Mouse (Mus musculus): ENCODE measurements at regions not wholly inside any gene's neighbourhood (a gene's known extent, or its start where the extent isn't known, plus 50 kb on each side); places are given as distances from the start of the nearest gene placed in this dataset.

- WGBS: 91% methylated on average over 12 of the region's 12 CpGs
- Histone ChIP-seq H3K36me3 (ENCODE audit: control insufficient read depth, insufficient read depth) (no peaks in the 10 kb centered on the region), H3K4me2 (replicated peaks; ENCODE audit: low read depth) (no peak overlapping the region), H3K4me1 (replicated peaks; ENCODE audit: control insufficient read depth, insufficient read depth, low read length) (no peaks in the 10 kb centered on the region), H3K9me3 (ENCODE audit: control insufficient read depth) (no peaks in the 10 kb centered on the region), H3K4me3 (ENCODE audit: low read depth, low read length) (no peak overlapping the region), H3K27ac (ENCODE audit: low read depth, low read length) (no peak overlapping the region), H3K27me3 (replicated peaks; ENCODE audit: control insufficient read depth, insufficient read depth, low read length) (no peaks in the 10 kb centered on the region), H3K9ac (ENCODE audit: low read depth, low read length) (no peak overlapping the region)
- ATAC-seq: no peak
- TF ChIP-seq CTCF (IDR thresholded peaks at IDR 0.05; ENCODE audit: low read depth): no peak
Observed at GRCm38 (mm10) chr6:31117666-31118065, 158.8 kb upstream of the Klf14 start.

- no peaks in the 10 kb centered on the region for H3K27me3 ChIP-seq (replicated peaks; ENCODE audit: control insufficient read depth, insufficient read depth, low read length)
- no peaks in the 10 kb centered on the region for H3K9me3 ChIP-seq (ENCODE audit: control insufficient read depth)
- H3K9ac ChIP-seq (ENCODE audit: low read depth, low read length): no peak overlapping the region
- H3K27ac ChIP-seq (ENCODE audit: low read depth, low read length): no peak overlapping the region
- ATAC-seq: no peak
- no peaks in the 10 kb centered on the region for H3K4me1 ChIP-seq (replicated peaks; ENCODE audit: control insufficient read depth, insufficient read depth, low read length)
- H3K4me3 ChIP-seq (ENCODE audit: low read depth, low read length): no peak overlapping the region
- H3K4me2 ChIP-seq (replicated peaks; ENCODE audit: low read depth): no peak overlapping the region
- no peaks in the 10 kb centered on the region for H3K36me3 ChIP-seq (ENCODE audit: control insufficient read depth, insufficient read depth)
- TF ChIP-seq CTCF (IDR thresholded peaks at IDR 0.05; ENCODE audit: low read depth): no peak
- WGBS: 59% methylated on average over 8 of the region's 8 CpGs
Observed at GRCm38 (mm10) chr6:31121008-31121407, 162.1 kb upstream of the Klf14 start.

- H3K4me3 ChIP-seq (ENCODE audit: low read depth, low read length): no peak overlapping the region
- H3K27ac ChIP-seq (ENCODE audit: low read depth, low read length): no peak overlapping the region
- 80% methylated on average over 5 of the region's 5 CpGs for WGBS
- no peak overlapping the region for H3K9ac ChIP-seq (ENCODE audit: low read depth, low read length)
- H3K4me1 ChIP-seq (replicated peaks; ENCODE audit: control insufficient read depth, insufficient read depth, low read length): no peaks in the 10 kb centered on the region
- no peak for ATAC-seq
- no peak for TF ChIP-seq CTCF (IDR thresholded peaks at IDR 0.05; ENCODE audit: low read depth)
- no peaks in the 10 kb centered on the region for H3K9me3 ChIP-seq (ENCODE audit: control insufficient read depth)
- H3K4me2 ChIP-seq (replicated peaks; ENCODE audit: low read depth): no peak overlapping the region
- H3K36me3 ChIP-seq (ENCODE audit: control insufficient read depth, insufficient read depth): no peaks in the 10 kb centered on the region
- no peaks in the 10 kb centered on the region for H3K27me3 ChIP-seq (replicated peaks; ENCODE audit: control insufficient read depth, insufficient read depth, low read length)
Observed at GRCm38 (mm10) chr6:31122895-31123294, 164.0 kb upstream of the Klf14 start.

- Histone ChIP-seq H3K27me3 (replicated peaks; ENCODE audit: control insufficient read depth, insufficient read depth, low read length) (no peaks in the 10 kb centered on the region), H3K4me1 (replicated peaks; ENCODE audit: control insufficient read depth, insufficient read depth, low read length) (no peaks in the 10 kb centered on the region), H3K36me3 (ENCODE audit: control insufficient read depth, insufficient read depth) (no peaks in the 10 kb centered on the region), H3K4me2 (replicated peaks; ENCODE audit: low read depth) (no peak overlapping the region), H3K4me3 (ENCODE audit: low read depth, low read length) (no peak overlapping the region), H3K9me3 (ENCODE audit: control insufficient read depth) (no peaks in the 10 kb centered on the region), H3K9ac (ENCODE audit: low read depth, low read length) (no peak overlapping the region), H3K27ac (ENCODE audit: low read depth, low read length) (no peak overlapping the region)
- no peak for TF ChIP-seq CTCF (IDR thresholded peaks at IDR 0.05; ENCODE audit: low read depth)
- ATAC-seq: no peak
- WGBS: 79% methylated on average over 4 of the region's 4 CpGs
Observed at GRCm38 (mm10) chr6:31123342-31123990, 164.6 kb upstream of the Klf14 start.

- WGBS: 64% methylated on average over 6 of the region's 6 CpGs
- no peak for TF ChIP-seq CTCF (IDR thresholded peaks at IDR 0.05; ENCODE audit: low read depth)
- H3K4me3 ChIP-seq (ENCODE audit: low read depth, low read length): no peak overlapping the region
Observed at GRCm38 (mm10) chr6:31124076-31124475, 165.2 kb upstream of the Klf14 start.

GRCm38 (mm10) chr6:31124872-31125271 is 166.0 kb upstream of the Klf14 start:
- H3K27me3 ChIP-seq (replicated peaks; ENCODE audit: control insufficient read depth, insufficient read depth, low read length): no peaks in the 10 kb centered on the region
- WGBS: 92% methylated on average over 4 of the region's 4 CpGs
- no peak overlapping the region for H3K4me3 ChIP-seq (ENCODE audit: low read depth, low read length)
- no peak for TF ChIP-seq CTCF (IDR thresholded peaks at IDR 0.05; ENCODE audit: low read depth)
- H3K27ac ChIP-seq (ENCODE audit: low read depth, low read length): no peak overlapping the region
- H3K4me2 ChIP-seq (replicated peaks; ENCODE audit: low read depth): no peak overlapping the region
- H3K9me3 ChIP-seq (ENCODE audit: control insufficient read depth): no peaks in the 10 kb centered on the region
- no peaks in the 10 kb centered on the region; the same call in 1 of the 2 replicates for H3K4me1 ChIP-seq (replicated peaks; ENCODE audit: control insufficient read depth, insufficient read depth, low read length)
- ATAC-seq: no peak
- no peak overlapping the region for H3K9ac ChIP-seq (ENCODE audit: low read depth, low read length)
- no peaks in the 10 kb centered on the region for H3K36me3 ChIP-seq (ENCODE audit: control insufficient read depth, insufficient read depth)

More at GRCm38 (mm10) chr6:31124076-31124475, 165.2 kb upstream of the Klf14 start:
- Histone ChIP-seq H3K9me3 (ENCODE audit: control insufficient read depth) (no peaks in the 10 kb centered on the region), H3K27ac (ENCODE audit: low read depth, low read length) (no peak overlapping the region), H3K36me3 (ENCODE audit: control insufficient read depth, insufficient read depth) (no peaks in the 10 kb centered on the region), H3K9ac (ENCODE audit: low read depth, low read length) (no peak overlapping the region), H3K4me2 (replicated peaks; ENCODE audit: low read depth) (no peak overlapping the region), H3K4me1 (replicated peaks; ENCODE audit: control insufficient read depth, insufficient read depth, low read length) (no peaks in the 10 kb centered on the region), H3K27me3 (replicated peaks; ENCODE audit: control insufficient read depth, insufficient read depth, low read length) (no peaks in the 10 kb centered on the region)
- ATAC-seq: no peak
